9 mouse cellular contexts compared by ENCODE assay signal in genomic region chr11:76120407-76120901, GRCm38 (mm10). TPM values are rescaled to one million over a fixed set of nuclear protein-coding genes. Genes with fewer than 3 reads are reported as not detected.
DNase-seq lines count a peak whose midpoint lies in the region; ATAC-seq and TF ChIP-seq lines count a peak whose summit lies in the region.
"Had no signal": no experiment of that assay in that cellular context is flagged by ENCODE, and none has a peak within 500 bp of the region (broad histone marks: within the 10 kb centered on the region; RNA-seq: fewer than 3 reads in every experiment).

No protein-coding gene starts in this region.

- DNase-seq in Muller cell, postnatal 12 days (ENCODE audit: inconsistent ontology term) = peak; percentile 66
- DNase-seq in embryo, embryonic 9.5 days (ENCODE audit: extremely low spot score) = peak; percentile 12
- no peak for DNase-seq in T-cell, adult 2 months (ENCODE audit: low spot score)

- peaks cover 58% of the 10 kb centered on the region for H3K36me3 ChIP-seq in intestine, postnatal 0 days (ENCODE audit: control insufficient read depth, insufficient read depth)
- H3K36me3 ChIP-seq in limb, embryonic 15.5 days = peaks cover 19% of the 10 kb centered on the region

- no peak overlapping the region for H3K4me2 ChIP-seq in intestine, postnatal 0 days (replicated peaks; ENCODE audit: low read depth)
- no peak overlapping the region for H3K4me2 ChIP-seq in limb, embryonic 15.5 days
- H3K4me2 ChIP-seq: neural tube, embryonic 12.5 days had no signal

- no peak overlapping the region for H3K4me3 ChIP-seq in intestine, postnatal 0 days (ENCODE audit: low read depth, low read length)
- H3K4me3 ChIP-seq in limb, embryonic 15.5 days = no peak overlapping the region
- H3K4me3 ChIP-seq: neural tube, embryonic 12.5 days had no signal

- H3K9me3 ChIP-seq in intestine, postnatal 0 days (ENCODE audit: control insufficient read depth) = no peaks in the 10 kb centered on the region
- no peaks in the 10 kb centered on the region for H3K9me3 ChIP-seq in limb, embryonic 15.5 days
- H3K9me3 ChIP-seq: neural tube, embryonic 12.5 days had no signal

- H3K9ac ChIP-seq in intestine, postnatal 0 days (ENCODE audit: low read depth, low read length) = no peak overlapping the region
- no peak overlapping the region for H3K9ac ChIP-seq in limb, embryonic 15.5 days
- H3K9ac ChIP-seq: neural tube, embryonic 12.5 days had no signal

- no peak for TF ChIP-seq CTCF in intestine, postnatal 0 days (IDR thresholded peaks at IDR 0.05; ENCODE audit: low read depth)

- ATAC-seq in intestine, postnatal 0 days = no peak
- ATAC-seq in limb, embryonic 15.5 days (ENCODE audit: insufficient number of reproducible peaks, low FRiP score, low TSS enrichment, low read depth) = 0 out of 2 replicates have a peak, but pooled peaks have one; percentile 44
- no peak for ATAC-seq in megakaryocyte-erythroid progenitor cell, adult 5-6 weeks (replicated peaks; ENCODE audit: low FRiP score, low TSS enrichment, poor library complexity, severe bottlenecking)
- no peak for ATAC-seq in megakaryocyte, adult 5-6 weeks (ENCODE audit: poor library complexity, severe bottlenecking)
- no peak for ATAC-seq in monocyte, adult 5-6 weeks (replicated peaks; ENCODE audit: insufficient number of reproducible peaks, low FRiP score, low TSS enrichment, poor library complexity, severe bottlenecking)

- H3K4me1 ChIP-seq in intestine, postnatal 0 days (replicated peaks; ENCODE audit: control insufficient read depth, insufficient read depth, low read length) = 0 out of 2 replicates have a peak, but pooled peaks cover 2% of the 10 kb centered on the region
- H3K4me1 ChIP-seq in limb, embryonic 15.5 days = peaks cover 31% of the 10 kb centered on the region
- H3K4me1 ChIP-seq: neural tube, embryonic 12.5 days had no signal

- H3K27ac ChIP-seq in intestine, postnatal 0 days (ENCODE audit: low read depth, low read length) = peak overlapping the region; percentile 50; the same call in 1 of the 2 replicates
- H3K27ac ChIP-seq in limb, embryonic 15.5 days = peak overlapping the region; percentile 65
- H3K27ac ChIP-seq: neural tube, embryonic 12.5 days had no signal

- no peaks in the 10 kb centered on the region for H3K27me3 ChIP-seq in intestine, postnatal 0 days (replicated peaks; ENCODE audit: control insufficient read depth, insufficient read depth, low read length)
- H3K27me3 ChIP-seq in limb, embryonic 15.5 days = no peaks in the 10 kb centered on the region
- H3K27me3 ChIP-seq: neural tube, embryonic 12.5 days had no signal

- WGBS in intestine, postnatal 0 days = 35% methylated on average over 10 of the region's 10 CpGs
- WGBS in limb, embryonic 15.5 days = 27% methylated on average over 10 of the region's 10 CpGs

RNA-seq across cellular contexts. Expression of gene Vps53, which starts 59.0 kb away (rescaled TPM):
- polyA plus RNA-seq in intestine, postnatal 0 days (2015; fragmentation: Nextera tagmentation; extraction: Ambion mirVana) = 43.3 and 44.8 TPM in 2 replicates
- 43.5 and 44.3 TPM in 2 replicates for polyA plus RNA-seq in limb, embryonic 15.5 days (2015; fragmentation: Nextera tagmentation; extraction: Ambion mirVana)
- 44.1 and 46.5 TPM in 2 replicates for total RNA-seq in megakaryocyte-erythroid progenitor cell, adult 5-6 weeks (2014; fragmentation: Nextera tagmentation)
- total RNA-seq in megakaryocyte-erythroid progenitor cell, adult 5-6 weeks (2017) = 33.6 and 38.7 TPM in 2 replicates
- total RNA-seq in megakaryocyte, adult 5-6 weeks (2015) = 22.2 and 30.5 TPM in 2 replicates
- total RNA-seq in megakaryocyte, adult 5-6 weeks (2017) = 31.5 and 32.8 TPM in 2 replicates
- total RNA-seq in monocyte, adult 5-6 weeks (2017) = 39.4 to 43.8 TPM (median 41.9 TPM) in 3 replicates

RNA-seq across cellular contexts. Expression of gene Fam57a, which starts 59.0 kb away (rescaled TPM):
- polyA plus RNA-seq in intestine, postnatal 0 days (2015; fragmentation: Nextera tagmentation; extraction: Ambion mirVana) = 15.5 and 19.9 TPM in 2 replicates
- polyA plus RNA-seq in limb, embryonic 15.5 days (2015; fragmentation: Nextera tagmentation; extraction: Ambion mirVana) = 98.1 and 106 TPM in 2 replicates
- total RNA-seq in megakaryocyte-erythroid progenitor cell, adult 5-6 weeks (2014; fragmentation: Nextera tagmentation) = 3.0 and 4.5 TPM in 2 replicates
- 0.19 and 2.1 TPM in 2 replicates for total RNA-seq in megakaryocyte-erythroid progenitor cell, adult 5-6 weeks (2017)
- 2.1 and 2.4 TPM in 2 replicates for total RNA-seq in megakaryocyte, adult 5-6 weeks (2015)
- total RNA-seq in megakaryocyte, adult 5-6 weeks (2017) = 1.8 and 1.9 TPM in 2 replicates
- 0.85 to 1.8 TPM (median 1.4 TPM) in 3 replicates for total RNA-seq in monocyte, adult 5-6 weeks (2017)
